Comparison of ENCODE assay signal across 15 mouse cellular contexts in genomic region chr9:96461607-96462006, GRCm38 (mm10). TPM values are rescaled to one million over a fixed set of nuclear protein-coding genes. Genes with fewer than 3 reads are reported as not detected.
A peak's percentile ranks its signal among the peaks of the same experiment; 100 is the strongest.
DNase-seq lines count a peak whose midpoint lies in the region; ATAC-seq and TF ChIP-seq lines count a peak whose summit lies in the region.
"Had no signal": no experiment of that assay in that cellular context is flagged by ENCODE, and none has a peak within 500 bp of the region (broad histone marks: within the 10 kb centered on the region; RNA-seq: fewer than 3 reads in every experiment).

No protein-coding gene starts in this region.

- TF ChIP-seq EP300 in heart, postnatal 0 days (IDR thresholded peaks at IDR 0.05; ENCODE audit: low read depth) = no peak
- no peak for TF ChIP-seq EP300 in MEL (IDR thresholded peaks at IDR 0.05; ENCODE audit: low read depth in 1 of 2, low read length in 2 of 2)

- H3K9me3 ChIP-seq in heart, postnatal 0 days (replicated peaks; ENCODE audit: control insufficient read depth, low read length) = 0 out of 2 replicates have a peak, but pooled peaks cover 4% of the 10 kb centered on the region
- peaks cover 16% of the 10 kb centered on the region for H3K9me3 ChIP-seq in heart, embryonic 12.5 days (replicated peaks)
- H3K9me3 ChIP-seq in MEL (replicated peaks; ENCODE audit: insufficient read depth, low read length) = no peaks in the 10 kb centered on the region
- H3K9me3 ChIP-seq: intestine, embryonic 15.5 days had no signal

- no peak for ATAC-seq in heart, postnatal 0 days (ENCODE audit: insufficient read depth, low read depth)
- ATAC-seq in heart, embryonic 12.5 days (ENCODE audit: insufficient number of reproducible peaks, low FRiP score) = no peak
- 0 out of 2 replicates have a peak, but pooled peaks have one; percentile 20 for ATAC-seq in megakaryocyte progenitor cell, adult 5-6 weeks (replicated peaks; ENCODE audit: poor library complexity)
- ATAC-seq in monocyte, adult 5-6 weeks (replicated peaks; ENCODE audit: insufficient number of reproducible peaks, low FRiP score, low TSS enrichment, poor library complexity, severe bottlenecking) = no peak
- ATAC-seq: intestine, embryonic 15.5 days had no signal

- no peaks in the 10 kb centered on the region for H3K79me2 ChIP-seq in MEL (ENCODE audit: control insufficient read depth, insufficient read depth, low read length, poor library complexity)

- H3K36me3 ChIP-seq in heart, postnatal 0 days (replicated peaks; ENCODE audit: control insufficient read depth, insufficient read depth, low read length) = 0 out of 2 replicates have a peak, but pooled peaks cover 16% of the 10 kb centered on the region
- H3K36me3 ChIP-seq in heart, embryonic 12.5 days = peaks cover 48% of the 10 kb centered on the region
- H3K36me3 ChIP-seq in MEL (ENCODE audit: control insufficient read depth in 1 of 2, insufficient read depth in 2 of 2, low read length in 2 of 2) = no peaks in the 10 kb centered on the region
- H3K36me3 ChIP-seq: intestine, embryonic 15.5 days had no signal

- TF ChIP-seq RAD21 in MEL (IDR thresholded peaks at IDR 0.05; ENCODE audit: low read depth, low read length) = no peak; the same call in 1 of the 2 replicates

- no peak overlapping the region for H3K9ac ChIP-seq in heart, postnatal 0 days (replicated peaks; ENCODE audit: low read depth, low read length)
- H3K9ac ChIP-seq in heart, embryonic 12.5 days = no peak overlapping the region
- no peak overlapping the region for H3K9ac ChIP-seq in MEL (ENCODE audit: control insufficient read depth, low read depth, low read length, poor library complexity, severe bottlenecking)
- H3K9ac ChIP-seq: embryonic facial prominence, embryonic 13.5 days; hindbrain, embryonic 12.5 days; intestine, embryonic 15.5 days had no signal

- H3K4me2 ChIP-seq in heart, postnatal 0 days (ENCODE audit: low read depth, low read length) = no peak overlapping the region
- H3K4me2 ChIP-seq in heart, embryonic 12.5 days = no peak overlapping the region
- H3K4me2 ChIP-seq: embryonic facial prominence, embryonic 13.5 days; hindbrain, embryonic 12.5 days; intestine, embryonic 15.5 days had no signal

- no peak overlapping the region for H3K4me3 ChIP-seq in heart, postnatal 0 days (ENCODE audit: low read depth, low read length)
- no peak overlapping the region for H3K4me3 ChIP-seq in heart, embryonic 12.5 days
- H3K4me3 ChIP-seq in lung, adult 2 months (replicated peaks; ENCODE audit: extremely low read depth, low read depth, low read length) = no peak overlapping the region
- no peak overlapping the region for H3K4me3 ChIP-seq in MEL (ENCODE audit: control insufficient read depth in 1 of 2, insufficient read depth in 1 of 2, low read depth in 2 of 2, low read length in 2 of 2)
- H3K4me3 ChIP-seq: embryonic facial prominence, embryonic 13.5 days; forebrain, embryonic 10.5 days; hindbrain, embryonic 12.5 days; intestine, embryonic 15.5 days had no signal

- TF ChIP-seq CTCF in heart, postnatal 0 days (IDR thresholded peaks at IDR 0.05; ENCODE audit: low read depth) = peak; percentile 25; the same call in 1 of the 2 replicates
- TF ChIP-seq CTCF in lung, adult 2 months (IDR thresholded peaks at IDR 0.05; ENCODE audit: insufficient read depth, low read length) = 0 out of 2 replicates have a peak, but pooled peaks have one; percentile 16
- peak; percentile 37 to 54 (median 38) for TF ChIP-seq CTCF in MEL (IDR thresholded peaks at IDR 0.05 in 2 of 3, conservative IDR thresholded peaks at IDR 0.05 in 1 of 3; ENCODE audit: control insufficient read depth in 1 of 3, insufficient read depth in 1 of 3, low read depth in 2 of 3, low read length in 3 of 3, poor library complexity in 1 of 3, severe bottlenecking in 1 of 3)

- TF ChIP-seq POLR2A in lung, adult 2 months (IDR thresholded peaks at IDR 0.05; ENCODE audit: borderline replicate concordance, extremely low read depth, low read depth, low read length) = no peak
- no peak for TF ChIP-seq POLR2A in MEL (IDR thresholded peaks at IDR 0.05; ENCODE audit: control insufficient read depth in 1 of 2, insufficient read depth in 1 of 2, low read depth in 1 of 2, low read length in 2 of 2, poor library complexity in 1 of 2)

- H3K27ac ChIP-seq in heart, postnatal 0 days (ENCODE audit: low read depth) = no peak overlapping the region
- H3K27ac ChIP-seq in heart, embryonic 12.5 days (ENCODE audit: poor library complexity, severe bottlenecking) = no peak overlapping the region
- no peak overlapping the region for H3K27ac ChIP-seq in MEL (ENCODE audit: control insufficient read depth, low read depth, low read length)
- H3K27ac ChIP-seq: embryonic facial prominence, embryonic 13.5 days; forebrain, embryonic 10.5 days; hindbrain, embryonic 12.5 days; intestine, embryonic 15.5 days had no signal

- no peaks in the 10 kb centered on the region for H3K27me3 ChIP-seq in heart, postnatal 0 days (ENCODE audit: control insufficient read depth, insufficient read depth, low read length)
- no peaks in the 10 kb centered on the region for H3K27me3 ChIP-seq in heart, embryonic 12.5 days (replicated peaks)
- no peaks in the 10 kb centered on the region for H3K27me3 ChIP-seq in MEL (ENCODE audit: control insufficient read depth in 1 of 2, insufficient read depth in 2 of 2, low read length in 2 of 2)
- H3K27me3 ChIP-seq: embryonic facial prominence, embryonic 13.5 days; hindbrain, embryonic 12.5 days; intestine, embryonic 15.5 days had no signal

- DNase-seq in heart, postnatal 0 days (ENCODE audit: low spot score) = no peak
- no peak for DNase-seq in lung, adult 2 months
- no peak for DNase-seq in lung, adult 18-20 months
- DNase-seq in MEL (ENCODE audit: low read depth, low spot score) = no peak
- DNase-seq in thymus, postnatal 4 days = no peak
- DNase-seq: cerebellum, adult 11 months; kidney, postnatal 36 days; spleen, adult 18-20 months had no signal

- WGBS in heart, postnatal 0 days = 50% methylated on average over 1 of the region's 1 CpGs
- 62% methylated on average over 1 of the region's 1 CpGs for WGBS in heart, embryonic 12.5 days
- 50% methylated on average over 1 of the region's 1 CpGs for WGBS in lung, adult 2 months

- H3K4me1 ChIP-seq in heart, postnatal 0 days (ENCODE audit: control insufficient read depth, insufficient read depth) = no peaks in the 10 kb centered on the region
- H3K4me1 ChIP-seq in heart, embryonic 12.5 days (replicated peaks) = no peaks in the 10 kb centered on the region
- H3K4me1 ChIP-seq in lung, adult 2 months (ENCODE audit: control insufficient read depth, insufficient read depth, low read length) = no peaks in the 10 kb centered on the region
- no peaks in the 10 kb centered on the region for H3K4me1 ChIP-seq in MEL (ENCODE audit: control insufficient read depth in 1 of 2, insufficient read depth in 2 of 2, low read length in 2 of 2)
- H3K4me1 ChIP-seq: hindbrain, embryonic 12.5 days; intestine, embryonic 15.5 days had no signal

TF ChIP-seq in MEL, 35 proteins besides CTCF, POLR2A, EP300 and RAD21:
- TF ChIP-seq SMC3 (IDR thresholded peaks at IDR 0.05; ENCODE audit: low read depth, low read length) = no peak
- no peak for TF ChIP-seq MAX (IDR thresholded peaks at IDR 0.05; ENCODE audit: low read length)
- TF ChIP-seq BHLHE40 (IDR thresholded peaks at IDR 0.05; ENCODE audit: borderline replicate concordance, low read depth, low read length) = no peak
- TF ChIP-seq RCOR1 (IDR thresholded peaks at IDR 0.05; ENCODE audit: low read depth, low read length) = no peak
- TF ChIP-seq POLR2AphosphoS5 (IDR thresholded peaks at IDR 0.05; ENCODE audit: borderline replicate concordance, low read depth, low read length) = no peak
- no peak for TF ChIP-seq ZC3H11A (IDR thresholded peaks at IDR 0.05; ENCODE audit: low read depth, low read length)

RNA-seq across cellular contexts. Expression of gene Rnf7, which starts 16.9 kb away (rescaled TPM):
- 501 and 762 TPM in 2 replicates for total RNA-seq in heart, postnatal 0 days (2014; rRNA removed; ENCODE audit: low replicate concordance)
- 196 and 199 TPM in 2 replicates for polyA plus RNA-seq in heart, postnatal 0 days (2015; fragmentation: Nextera tagmentation; extraction: Ambion mirVana)
- polyA plus RNA-seq in heart, embryonic 12.5 days (2016; fragmentation: Nextera tagmentation; extraction: Ambion mirVana) = 235 and 244 TPM in 2 replicates
- 183 and 200 TPM in 2 replicates for polyA plus RNA-seq in lung, adult 2 months (2012; rRNA removed)
- 138 and 157 TPM in 2 replicates for total RNA-seq in MEL (2012; rRNA removed)
- 100 to 1,000 TPM in 1 of 2 experiments, not detected in 1; 105 TPM for polyA plus RNA-seq in MEL (2012; ENCODE audit: insufficient read depth in 1 of 2, insufficient read length in 2 of 2, low read depth in 1 of 2, low replicate concordance in 2 of 2, missing spikeins in 1 of 2)
- 133 and 138 TPM in 2 replicates for total RNA-seq in megakaryocyte progenitor cell, adult 5-6 weeks (2015)
- 52.0 and 52.2 TPM in 2 replicates for total RNA-seq in megakaryocyte progenitor cell, adult 5-6 weeks (2017)
- 49.1 to 62.7 TPM (median 62.4 TPM) in 3 replicates for total RNA-seq in monocyte, adult 5-6 weeks (2017)
